Mouse (Mus musculus) kidney, postnatal 0 days (tissue): ENCODE data around the gene Dand5. TPM values are rescaled to one million over a fixed set of nuclear protein-coding genes. Genes with fewer than 3 reads are reported as not detected.

Experiments
- ATAC-seq: fragments of 200-750 bp; cut with Nextera tagmentation; replicated peaks from 2 replicates; pipeline ENCODE4 v1.8.0; 2017; ENCODE audit warnings: low read depth, moderate number of reproducible peaks, moderate TSS enrichment, moderate library complexity; ENCODE audit not compliant: low FRiP score
- DNase-seq: peaks from one replicate; pipeline ENCODE4 v3.0.0-alpha.2; 2016; ENCODE audit warnings: low spot score
- H3K27ac ChIP-seq: fragments of 300-500 bp; sonication (generic); 2 replicates; pipeline ENCODE4 v1.5.1; 2014; ENCODE audit warnings: mild to moderate bottlenecking
- H3K27me3 ChIP-seq: fragments of 300-500 bp; sonication (generic); 2 replicates; pipeline ENCODE4 v1.6.1; 2014; ENCODE audit warnings: low read length, mixed read lengths; ENCODE audit not compliant: insufficient read depth
- H3K36me3 ChIP-seq: fragments of 300-500 bp; sonication (generic); 2 replicates; pipeline ENCODE4 v1.6.1; 2014; ENCODE audit warnings: low read length, mixed read lengths; ENCODE audit not compliant: insufficient read depth
- H3K4me1 ChIP-seq: fragments of 300-500 bp; sonication (generic); replicated peaks from 2 replicates; pipeline ENCODE4 v1.6.1; 2014; ENCODE audit warnings: antibody characterized with exemption, low read length, mixed read lengths; ENCODE audit not compliant: insufficient read depth
- H3K4me2 ChIP-seq: fragments of 300-500 bp; sonication (generic); 2 replicates; pipeline ENCODE4 v1.6.1; 2014; ENCODE audit warnings: mild to moderate bottlenecking, low read length, moderate library complexity, mixed read lengths
- H3K4me3 ChIP-seq: fragments of 300-500 bp; sonication (generic); replicated peaks from 2 replicates; pipeline ENCODE4 v1.5.1; 2014; ENCODE audit warnings: low read depth, low read length
- H3K9ac ChIP-seq: fragments of 300-500 bp; sonication (generic); 2 replicates; pipeline ENCODE4 v1.6.1; 2014; ENCODE audit warnings: low read depth, low read length
- H3K9me3 ChIP-seq: fragments of 300-500 bp; sonication (generic); replicated peaks from 2 replicates; pipeline ENCODE4 v1.6.1; 2016; ENCODE audit warnings: low read length, inconsistent platforms, mixed read lengths
- CTCF ChIP-seq: IDR thresholded peaks from 2 replicates; pipeline ENCODE4 v1.5.1; 2016; ENCODE audit warnings: antibody characterized with exemption, low read depth, mild to moderate bottlenecking, moderate library complexity
- WGBS: fragments of 180-500 bp; shearing (Covaris S2); extraction: QIAGEN DNeasy Blood & Tissue Kit; methylation state at CpG from one replicate; pipeline ENCODE4 v1.1.7; 2014; 5-methylcytosine and 5-hydroxymethylcytosine counted together
- polyA plus RNA-seq: library from polyadenylated mRNA; unstranded; fragments of >200 nt; fragmentation: Nextera tagmentation; extraction: Ambion mirVana; gene quantifications from 2 replicates; pipeline ENCODE4 v1.2.1, GENCODE M21; 2015

Gene Dand5
- polyA plus RNA-seq, 1 experiment from 2014 or later = 7.4 TPM

DNA sequence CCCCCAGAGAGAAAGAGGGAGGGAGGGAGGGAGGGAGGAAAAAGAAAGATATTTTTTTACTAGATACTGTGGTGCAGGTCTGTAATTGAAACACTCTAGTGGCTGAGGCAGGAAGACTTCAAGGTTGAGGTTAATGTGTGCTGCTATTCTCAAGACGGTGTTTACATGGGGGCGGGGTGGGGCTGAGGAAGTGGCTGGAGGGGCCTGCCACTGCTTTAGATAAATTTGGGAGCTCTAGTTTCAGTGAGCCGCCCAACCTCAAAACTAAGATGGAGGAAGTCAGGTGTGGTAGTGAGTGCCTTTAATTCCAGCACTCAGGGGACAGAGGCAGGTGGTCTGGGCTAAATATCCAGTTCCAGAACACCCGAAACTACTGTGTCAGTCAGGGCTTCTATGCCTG lies 3.0 kb upstream of the Dand5 start:
- Histone ChIP-seq H3K9ac (no peak overlapping the region), H3K36me3 (no peaks in the 10 kb centered on the region), H3K9me3 (no peaks in the 10 kb centered on the region), H3K4me2 (no peak overlapping the region), H3K4me3 (no peak overlapping the region), H3K27ac (no peak overlapping the region), H3K4me1 (no peaks in the 10 kb centered on the region), H3K27me3 (no peaks in the 10 kb centered on the region)
- ATAC-seq = no peak
- WGBS = 56% methylated on average over 4 of the region's 4 CpGs
- no peak for DNase-seq
- TF ChIP-seq CTCF = no peak

GRCm38 (mm10) chr8:84823653-84824052 lies 1.0 kb upstream of the Dand5 start:
- peak; percentile 59; the same call in 1 of the 2 replicates for ATAC-seq
- Histone ChIP-seq H3K27ac (no peak overlapping the region), H3K9ac (no peak overlapping the region), H3K36me3 (no peaks in the 10 kb centered on the region), H3K9me3 (no peaks in the 10 kb centered on the region), H3K4me3 (no peak overlapping the region), H3K4me2 (peak overlapping the region; percentile 24; the same call in 1 of the 2 replicates), H3K4me1 (no peaks in the 10 kb centered on the region), H3K27me3 (no peaks in the 10 kb centered on the region)
- WGBS = 0% methylated on average over 18 of the region's 18 CpGs
- peak; percentile 92 for TF ChIP-seq CTCF
- DNase-seq = peak; percentile 88

DNA sequence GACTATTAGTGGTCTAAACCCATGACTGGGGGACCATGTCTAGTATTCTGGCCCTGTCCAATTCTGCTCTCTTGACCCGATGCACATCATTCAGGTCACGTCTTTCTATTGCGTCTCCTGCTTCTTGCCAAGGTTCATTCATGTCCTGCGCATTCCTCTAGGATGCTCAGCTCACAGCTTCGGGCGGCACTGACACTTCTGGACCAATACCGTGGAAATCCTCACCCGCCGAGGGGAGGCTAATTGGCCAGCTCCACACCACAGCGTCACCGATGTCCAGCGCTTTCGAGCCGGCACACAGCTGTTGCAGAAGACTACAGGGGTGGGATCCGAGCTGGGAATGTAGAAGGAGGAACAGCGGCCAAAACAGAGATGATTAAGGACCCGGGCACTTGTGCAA lies 6.5 kb downstream of the Dand5 start:
- ATAC-seq = no peak
- no peaks in the 10 kb centered on the region for H3K27me3 ChIP-seq
- H3K9me3 ChIP-seq = no peaks in the 10 kb centered on the region
- no peaks in the 10 kb centered on the region for H3K36me3 ChIP-seq
- no peak for DNase-seq
- no peak for TF ChIP-seq CTCF
- no peak overlapping the region for H3K4me3 ChIP-seq
- H3K4me1 ChIP-seq = no peaks in the 10 kb centered on the region
- no peak overlapping the region for H3K27ac ChIP-seq
- no peak overlapping the region for H3K9ac ChIP-seq
- no peak overlapping the region for H3K4me2 ChIP-seq
- whole genome bisulfite sequencing = 81% methylated on average over 17 of the region's 17 CpGs

DNA sequence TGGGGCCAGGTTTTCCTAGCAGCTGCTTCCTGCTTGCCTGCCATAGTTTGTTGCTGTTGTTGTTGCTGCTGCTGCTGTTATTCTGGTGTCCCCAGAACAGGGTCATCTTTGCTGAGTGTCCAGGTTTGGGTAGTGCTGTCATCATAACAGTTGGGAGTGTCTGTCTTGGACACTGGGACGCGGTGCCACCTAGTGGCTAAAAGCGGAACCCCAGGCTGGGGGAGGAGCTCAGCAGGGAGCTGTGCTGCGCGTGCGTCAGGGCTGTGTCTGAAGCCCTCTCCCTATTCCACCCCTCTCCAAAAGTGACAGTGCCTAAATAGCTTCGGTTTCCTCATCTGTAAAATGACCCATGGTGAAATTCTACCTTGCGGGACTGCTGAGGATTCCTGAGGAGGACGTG lies 7.1 kb downstream of the Dand5 start:
- no peak overlapping the region for H3K9ac ChIP-seq
- 8% methylated on average over 9 of the region's 9 CpGs for WGBS

DNA sequence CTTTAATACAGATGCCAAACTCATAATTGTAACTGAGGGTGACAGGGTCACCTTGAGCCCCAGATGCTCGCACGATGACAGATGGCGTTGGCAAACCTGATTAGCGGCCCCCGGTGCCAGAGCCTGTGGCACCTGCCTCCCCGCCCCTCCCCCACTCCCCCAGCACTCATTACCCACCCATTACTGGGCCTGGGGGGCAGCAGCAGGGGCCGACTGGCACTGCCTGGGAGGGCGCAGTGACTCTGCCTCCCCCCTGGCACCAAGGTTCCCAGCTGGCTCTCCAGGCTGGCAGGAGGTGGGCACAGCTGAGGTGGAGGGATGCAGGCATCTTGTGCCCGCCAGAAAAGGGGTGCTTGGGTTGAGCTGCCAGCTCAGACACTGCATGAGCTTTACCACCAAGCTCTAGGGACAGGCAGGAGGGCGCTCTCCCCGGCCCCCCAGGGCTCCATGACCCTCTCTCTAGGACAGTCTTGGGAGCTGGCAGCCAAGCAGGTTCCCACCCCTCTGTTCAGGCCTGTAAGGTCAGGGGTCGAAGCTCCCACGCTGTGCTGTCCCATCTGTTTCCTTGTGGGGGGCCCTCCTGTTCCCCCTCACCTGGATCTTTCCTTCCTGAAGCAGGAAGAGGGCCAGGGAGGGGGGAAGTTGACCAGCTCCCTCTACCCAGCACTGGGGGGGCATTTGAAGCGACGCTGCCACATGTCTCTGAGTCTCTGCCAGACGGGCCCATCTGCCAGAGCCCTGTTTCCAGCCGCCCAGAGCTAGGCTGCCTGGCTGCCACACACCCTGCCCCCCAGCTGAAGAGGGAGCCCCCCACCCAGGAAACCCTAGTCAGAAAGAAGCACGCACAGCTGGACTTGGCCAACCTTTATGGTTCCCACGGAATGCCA lies 7.8 kb downstream of the Dand5 start:
- ATAC-seq = peak; percentile 12; the same call in 1 of the 2 replicates
- H3K4me1 ChIP-seq = no peaks in the 10 kb centered on the region
- TF ChIP-seq CTCF = no peak
- WGBS = 47% methylated on average over 18 of the region's 19 CpGs
- no peak overlapping the region for H3K4me3 ChIP-seq
- H3K4me2 ChIP-seq = no peak overlapping the region
- H3K27me3 ChIP-seq = no peaks in the 10 kb centered on the region
- H3K9me3 ChIP-seq = no peaks in the 10 kb centered on the region
- H3K36me3 ChIP-seq = no peaks in the 10 kb centered on the region
- H3K27ac ChIP-seq = no peak overlapping the region
- no peak for DNase-seq
- H3K9ac ChIP-seq = no peak overlapping the region

More for the DNA sequence above, 7.1 kb downstream of the Dand5 start:
- Histone ChIP-seq H3K4me1 (no peaks in the 10 kb centered on the region), H3K4me2 (no peak overlapping the region), H3K9me3 (no peaks in the 10 kb centered on the region), H3K27ac (no peak overlapping the region), H3K36me3 (no peaks in the 10 kb centered on the region), H3K4me3 (no peak overlapping the region), H3K27me3 (no peaks in the 10 kb centered on the region)
- ATAC-seq = peak; percentile 69
- peak; percentile 90 for DNase-seq
- TF ChIP-seq CTCF = peak; percentile 97

DNA sequence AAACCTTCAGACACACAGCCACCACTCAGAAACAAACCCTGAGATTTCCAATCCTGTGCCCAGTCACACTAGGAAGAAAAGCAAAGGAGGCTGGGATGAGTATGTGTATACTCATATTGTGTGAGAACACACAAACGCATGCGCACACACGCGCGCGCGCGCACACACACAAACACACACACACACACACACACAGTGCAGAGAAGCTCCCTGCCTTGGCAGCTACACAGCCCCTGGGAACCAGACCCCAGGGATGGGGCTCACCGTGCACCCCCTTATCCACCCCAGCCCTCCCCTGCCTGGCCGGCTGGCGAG lies 8.4 kb downstream of the Dand5 start:
- ATAC-seq (no peak; the same call in 1 of the 2 replicates), DNase-seq (no peak)
- Histone ChIP-seq H3K4me1 (no peaks in the 10 kb centered on the region), H3K27me3 (no peaks in the 10 kb centered on the region), H3K27ac (no peak overlapping the region), H3K9me3 (no peaks in the 10 kb centered on the region), H3K36me3 (no peaks in the 10 kb centered on the region), H3K9ac (no peak overlapping the region), H3K4me3 (no peak overlapping the region), H3K4me2 (no peak overlapping the region)
- WGBS = 89% methylated on average over 11 of the region's 11 CpGs
- no peak for TF ChIP-seq CTCF
